Mouse (Mus musculus) ES-Bruce4 (cell line): ENCODE measurements at regions not wholly inside any gene's neighbourhood (a gene's known extent, or its start where the extent isn't known, plus 50 kb on each side); places are given as distances from the start of the nearest gene placed in this dataset.

Experiments used
- CTCF ChIP-seq: IDR thresholded peaks from one replicate; pipeline ENCODE4 v1.8.1; 2011; ENCODE audit warnings: low read depth, low read length
- POLR2A ChIP-seq: IDR thresholded peaks from one replicate; pipeline ENCODE4 v1.8.1; 2011; ENCODE audit warnings: low read length; ENCODE audit not compliant: insufficient read depth

- TF ChIP-seq POLR2A (no peak), CTCF (no peak)
Measured at GRCm38 (mm10) chr5:116874941-116875340, 241.0 kb downstream of the Suds3 start.
